Mouse (Mus musculus): Measurements from ENCODE around the gene Ddx19a.
"Not testable (repeated sequence)": the region's sequence is repeated elsewhere in the genome, so short reads cannot be mapped to it uniquely, and the experiment has no call there.

Ddx19a gene

DNA sequence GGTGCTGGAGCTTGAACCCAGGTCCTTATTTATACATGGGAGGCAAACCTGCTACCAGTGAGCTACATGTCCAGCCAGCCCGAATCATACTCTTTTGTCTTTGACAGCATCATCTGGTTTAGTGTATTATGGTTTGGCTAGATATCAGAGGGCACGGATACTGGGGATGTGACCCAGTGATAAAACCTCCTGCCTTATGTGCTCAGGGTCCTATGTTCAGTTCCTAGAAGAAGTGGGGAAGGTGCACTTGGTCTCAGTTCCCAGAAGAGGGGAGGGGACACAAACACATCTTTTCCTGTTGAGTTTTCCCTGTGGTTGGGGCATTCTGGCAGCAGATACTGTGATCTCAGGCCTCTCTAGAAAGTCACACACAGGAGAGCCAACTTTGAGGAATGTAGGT, 64.3 kb downstream of the Ddx19a start:
- DNase-seq (ENCODE audit: low spot score in 2 of 2): no peak

DNA sequence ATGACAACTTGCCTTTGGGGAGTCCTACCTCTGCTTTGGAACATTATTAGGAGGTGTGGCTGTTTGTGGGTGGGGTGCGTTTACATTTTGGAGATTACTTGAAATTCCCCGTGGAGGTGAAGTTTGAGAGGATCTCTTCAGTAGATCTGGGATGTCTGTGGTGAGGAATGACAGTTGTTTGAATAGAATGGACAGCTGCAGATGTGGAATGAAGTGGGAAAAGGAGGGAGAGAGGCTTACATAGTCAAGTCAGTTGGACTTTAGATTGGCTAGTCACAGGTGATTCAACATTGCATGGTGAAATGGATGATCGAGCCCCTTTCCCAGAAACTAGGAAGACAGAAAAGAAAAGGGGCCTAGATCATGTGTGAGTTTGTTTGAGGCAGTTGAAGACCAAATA, 65.2 kb downstream of the Ddx19a start:
- no peak for DNase-seq (ENCODE audit: low spot score in 2 of 2)

GRCm38 (mm10) chr8:110931176-110931939, 66.2 kb downstream of the Ddx19a start:
- no peak for DNase-seq (ENCODE audit: low spot score in 2 of 2)

DNA sequence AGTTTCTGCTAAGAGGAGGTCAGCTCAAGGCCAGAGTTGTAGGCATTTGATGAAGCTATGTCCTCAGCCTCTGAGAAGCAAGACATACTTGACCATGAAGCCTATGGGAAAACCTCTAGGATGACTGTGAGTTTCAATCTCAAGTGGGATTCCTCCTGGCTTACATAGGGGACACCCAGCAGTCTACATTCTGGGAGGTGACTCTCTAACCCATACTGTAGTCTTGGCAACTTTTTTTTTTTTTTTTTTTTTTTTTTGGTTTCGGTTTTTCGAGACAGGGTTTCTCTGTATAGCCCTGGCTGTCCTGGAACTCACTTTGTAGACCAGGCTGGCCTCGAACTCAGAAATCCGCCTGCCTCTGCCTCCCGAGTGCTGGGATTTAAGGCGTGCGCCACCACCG, 67.9 kb downstream of the Ddx19a start:
- not testable (repeated sequence) for DNase-seq (ENCODE audit: low spot score in 2 of 2)

- DNase-seq (ENCODE audit: low spot score in 2 of 2): no peak
Observed at GRCm38 (mm10) chr8:110929066-110929465, 68.5 kb downstream of the Ddx19a start.

GRCm38 (mm10) chr8:110928435-110928834, 69.2 kb downstream of the Ddx19a start:
- DNase-seq (ENCODE audit: low spot score in 2 of 2): no peak

DNA sequence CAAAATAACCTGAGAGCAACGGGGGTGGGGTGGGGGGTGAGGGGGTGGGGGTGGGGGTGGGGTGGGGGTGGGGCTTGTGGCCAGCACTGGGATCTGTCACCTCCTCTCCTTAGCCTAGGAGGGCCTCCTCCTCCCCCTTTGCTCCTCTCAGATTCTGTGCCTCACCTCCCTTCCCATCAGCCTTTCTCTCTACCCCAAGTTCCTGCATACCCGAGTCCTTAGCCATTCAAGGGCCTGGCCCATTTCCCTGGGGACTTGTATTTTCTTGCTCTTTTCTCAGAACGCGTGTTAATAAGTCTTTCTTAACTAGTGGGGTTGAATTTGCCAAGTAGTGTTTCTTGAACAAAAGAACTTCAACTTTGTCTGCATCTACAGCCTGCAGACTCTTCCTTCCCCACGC, 70.9 kb downstream of the Ddx19a start:
- no peak for DNase-seq (ENCODE audit: low spot score in 2 of 2)

DNA sequence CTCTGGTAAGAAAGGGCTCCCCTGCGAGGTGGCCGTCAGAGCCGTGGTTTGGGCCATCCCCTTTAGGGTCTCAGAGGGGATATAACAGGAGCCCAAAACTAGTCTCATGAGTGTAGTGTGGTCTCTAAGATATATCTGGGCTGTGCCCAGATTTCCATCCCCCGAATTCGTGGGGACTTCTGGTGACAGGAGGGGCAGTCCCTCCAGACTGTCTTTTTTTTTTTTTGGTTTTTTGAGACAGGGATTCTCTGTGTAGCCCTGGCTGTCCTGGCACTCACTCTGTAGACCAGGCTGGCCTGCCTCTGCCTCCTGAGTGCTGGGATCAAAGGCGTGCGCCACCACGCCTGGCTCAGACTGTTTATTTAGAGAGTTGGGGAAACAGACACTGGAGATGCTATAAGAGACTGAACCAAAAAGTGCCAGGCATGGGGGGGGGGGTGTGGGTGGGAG, 71.9 kb downstream of the Ddx19a start:
- no peak for DNase-seq (ENCODE audit: low spot score in 2 of 2)
